Mouse (Mus musculus) kidney, postnatal 0 days (tissue): ENCODE results near the gene Slc15a4. TPM values are rescaled to one million over a fixed set of nuclear protein-coding genes. Genes with fewer than 3 reads are reported as not detected.

ENCODE experiments used
- ATAC-seq: fragments of 200-750 bp; cut with Nextera tagmentation; replicated peaks from 2 replicates; pipeline ENCODE4 v1.8.0; 2017; ENCODE audit warnings: low read depth, moderate number of reproducible peaks, moderate TSS enrichment, moderate library complexity; ENCODE audit not compliant: low FRiP score
- DNase-seq: peaks from one replicate; pipeline ENCODE4 v3.0.0-alpha.2; 2016; ENCODE audit warnings: low spot score
- H3K27ac ChIP-seq: fragments of 300-500 bp; sonication (generic); 2 replicates; pipeline ENCODE4 v1.5.1; 2014; ENCODE audit warnings: mild to moderate bottlenecking
- H3K27me3 ChIP-seq: fragments of 300-500 bp; sonication (generic); 2 replicates; pipeline ENCODE4 v1.6.1; 2014; ENCODE audit warnings: low read length, mixed read lengths; ENCODE audit not compliant: insufficient read depth
- H3K36me3 ChIP-seq: fragments of 300-500 bp; sonication (generic); 2 replicates; pipeline ENCODE4 v1.6.1; 2014; ENCODE audit warnings: low read length, mixed read lengths; ENCODE audit not compliant: insufficient read depth
- H3K4me1 ChIP-seq: fragments of 300-500 bp; sonication (generic); replicated peaks from 2 replicates; pipeline ENCODE4 v1.6.1; 2014; ENCODE audit warnings: antibody characterized with exemption, low read length, mixed read lengths; ENCODE audit not compliant: insufficient read depth
- H3K4me2 ChIP-seq: fragments of 300-500 bp; sonication (generic); 2 replicates; pipeline ENCODE4 v1.6.1; 2014; ENCODE audit warnings: mild to moderate bottlenecking, low read length, moderate library complexity, mixed read lengths
- H3K4me3 ChIP-seq: fragments of 300-500 bp; sonication (generic); replicated peaks from 2 replicates; pipeline ENCODE4 v1.5.1; 2014; ENCODE audit warnings: low read depth, low read length
- H3K9ac ChIP-seq: fragments of 300-500 bp; sonication (generic); 2 replicates; pipeline ENCODE4 v1.6.1; 2014; ENCODE audit warnings: low read depth, low read length
- H3K9me3 ChIP-seq: fragments of 300-500 bp; sonication (generic); replicated peaks from 2 replicates; pipeline ENCODE4 v1.6.1; 2016; ENCODE audit warnings: low read length, inconsistent platforms, mixed read lengths
- CTCF ChIP-seq: IDR thresholded peaks from 2 replicates; pipeline ENCODE4 v1.5.1; 2016; ENCODE audit warnings: antibody characterized with exemption, low read depth, mild to moderate bottlenecking, moderate library complexity
- WGBS: fragments of 180-500 bp; shearing (Covaris S2); extraction: QIAGEN DNeasy Blood & Tissue Kit; methylation state at CpG from one replicate; pipeline ENCODE4 v1.1.7; 2014; 5-methylcytosine and 5-hydroxymethylcytosine counted together
- polyA plus RNA-seq: library from polyadenylated mRNA; unstranded; fragments of >200 nt; fragmentation: Nextera tagmentation; extraction: Ambion mirVana; gene quantifications from 2 replicates; pipeline ENCODE4 v1.2.1, GENCODE M21; 2015

Slc15a4 gene
- polyA plus RNA-seq, 1 experiment from 2014 or later = 15.4 TPM

- H3K4me3 ChIP-seq = peak overlapping the region; percentile 95
- peaks cover 13% of the 10 kb centered on the region for H3K4me1 ChIP-seq
- H3K4me2 ChIP-seq = peak overlapping the region; percentile 93
- WGBS = 13% methylated on average over 5 of the region's 5 CpGs
- no peaks in the 10 kb centered on the region for H3K36me3 ChIP-seq
- H3K27me3 ChIP-seq = no peaks in the 10 kb centered on the region
- H3K9me3 ChIP-seq = no peaks in the 10 kb centered on the region
- no peak for ATAC-seq
- DNase-seq = no peak
- H3K9ac ChIP-seq = peak overlapping the region; percentile 98
- no peak for TF ChIP-seq CTCF
- H3K27ac ChIP-seq = no peak overlapping the region
These were observed 16.5 kb downstream of the Slc15a4 start for GRCm38 (mm10) chr5:127616151-127616550.

GRCm38 (mm10) chr5:127615459-127615858 is 17.2 kb downstream of the Slc15a4 start:
- TF ChIP-seq CTCF = no peak
- ATAC-seq (no peak), DNase-seq (no peak)
- H3K4me2 ChIP-seq = peak overlapping the region; percentile 93
- no peak overlapping the region for H3K27ac ChIP-seq
- H3K9ac ChIP-seq = no peak overlapping the region
- H3K27me3 ChIP-seq = no peaks in the 10 kb centered on the region
- no peaks in the 10 kb centered on the region for H3K9me3 ChIP-seq
- H3K4me1 ChIP-seq = peaks cover 13% of the 10 kb centered on the region
- H3K36me3 ChIP-seq = no peaks in the 10 kb centered on the region
- H3K4me3 ChIP-seq = peak overlapping the region; percentile 95
- WGBS = 77% methylated on average over 3 of the region's 3 CpGs

- 96% methylated on average over 6 of the region's 6 CpGs for WGBS
- no peaks in the 10 kb centered on the region for H3K9me3 ChIP-seq
- H3K27me3 ChIP-seq = no peaks in the 10 kb centered on the region
- H3K4me2 ChIP-seq = no peak overlapping the region
- TF ChIP-seq CTCF = no peak
- no peak overlapping the region for H3K9ac ChIP-seq
- DNase-seq (no peak), ATAC-seq (no peak)
- no peak overlapping the region for H3K4me3 ChIP-seq
- H3K27ac ChIP-seq = no peak overlapping the region
- peaks cover 13% of the 10 kb centered on the region for H3K4me1 ChIP-seq
- H3K36me3 ChIP-seq = peaks cover 14% of the 10 kb centered on the region
These were observed 20.3 kb downstream of the Slc15a4 start for GRCm38 (mm10) chr5:127612397-127612796.

- no peak for DNase-seq
- TF ChIP-seq CTCF = no peak
- H3K4me2 ChIP-seq = no peak overlapping the region
- no peaks in the 10 kb centered on the region for H3K27me3 ChIP-seq
- H3K9ac ChIP-seq = no peak overlapping the region
- H3K9me3 ChIP-seq = no peaks in the 10 kb centered on the region
- no peak overlapping the region for H3K27ac ChIP-seq
- H3K4me3 ChIP-seq = no peak overlapping the region
- WGBS = 85% methylated on average over 1 of the region's 1 CpGs
- H3K4me1 ChIP-seq = peaks cover 13% of the 10 kb centered on the region
- no peak for ATAC-seq
- peaks cover 19% of the 10 kb centered on the region for H3K36me3 ChIP-seq
These were observed 20.8 kb downstream of the Slc15a4 start for GRCm38 (mm10) chr5:127611881-127612280.

- no peak overlapping the region for H3K9ac ChIP-seq
- WGBS = 62% methylated on average over 6 of the region's 6 CpGs
- peaks cover 8% of the 10 kb centered on the region for H3K4me1 ChIP-seq
- DNase-seq = peak; percentile 9
- H3K9me3 ChIP-seq = no peaks in the 10 kb centered on the region
- H3K4me2 ChIP-seq = no peak overlapping the region
- no peak overlapping the region for H3K4me3 ChIP-seq
- ATAC-seq = no peak; the same call in 1 of the 2 replicates
- no peaks in the 10 kb centered on the region for H3K27me3 ChIP-seq
- TF ChIP-seq CTCF = no peak
- no peak overlapping the region for H3K27ac ChIP-seq
- H3K36me3 ChIP-seq = peaks cover 21% of the 10 kb centered on the region
These were observed 21.7 kb downstream of the Slc15a4 start for GRCm38 (mm10) chr5:127610787-127611509.

GRCm38 (mm10) chr5:127609191-127609714 is 23.4 kb downstream of the Slc15a4 start:
- Histone ChIP-seq H3K4me2 (no peak overlapping the region), H3K9me3 (no peaks in the 10 kb centered on the region), H3K27me3 (no peaks in the 10 kb centered on the region), H3K4me1 (no peaks in the 10 kb centered on the region), H3K9ac (no peak overlapping the region), H3K36me3 (peaks cover 30% of the 10 kb centered on the region), H3K27ac (no peak overlapping the region), H3K4me3 (no peak overlapping the region)
- DNase-seq (no peak), ATAC-seq (no peak)
- no peak for TF ChIP-seq CTCF
- WGBS = 95% methylated on average over 7 of the region's 7 CpGs
